Mouse (Mus musculus) kidney, adult 2 months (tissue): ENCODE measurements at regions not wholly inside any gene's neighbourhood (a gene's known extent, or its start where the extent isn't known, plus 50 kb on each side); places are given as distances from the start of the nearest gene placed in this dataset.

Experiments used
- DNase-seq: peaks from one replicate; pipeline ENCODE4 v3.0.0; 2021
- H3K27ac ChIP-seq: fragments of 200-500 bp; 2 replicates; pipeline ENCODE4 v1.5.1; 2012; ENCODE audit warnings: low read depth, low read length, control low read depth, inconsistent platforms; ENCODE audit not compliant: insufficient read depth
- H3K27me3 ChIP-seq: fragments of 200-500 bp; replicated peaks from 2 replicates; pipeline ENCODE4 v1.6.1; 2012; ENCODE audit warnings: mild to moderate bottlenecking, moderate library complexity, low read length, inconsistent platforms; ENCODE audit not compliant: control insufficient read depth, insufficient read depth
- H3K36me3 ChIP-seq: fragments of 200-500 bp; 2 replicates; pipeline ENCODE4 v1.6.1; 2012; ENCODE audit warnings: mild to moderate bottlenecking, moderate library complexity, low read length, inconsistent platforms; ENCODE audit not compliant: control insufficient read depth, insufficient read depth
- H3K4me1 ChIP-seq: fragments of 200-500 bp; 2 replicates; pipeline ENCODE4 v1.6.1; 2011; ENCODE audit warnings: low read length; ENCODE audit not compliant: control insufficient read depth, insufficient read depth
- H3K4me3 ChIP-seq: fragments of 200-500 bp; 2 replicates; pipeline ENCODE4 v1.5.1; 2011; ENCODE audit warnings: mild to moderate bottlenecking, low read depth, low read length, control low read depth; ENCODE audit not compliant: insufficient read depth
- CTCF ChIP-seq: fragments of 200-500 bp; conservative IDR thresholded peaks from 2 replicates; pipeline ENCODE4 v1.5.1; 2011; ENCODE audit warnings: low read depth, mild to moderate bottlenecking, control low read depth, low read length, moderate library complexity, mixed read lengths; ENCODE audit not compliant: insufficient read depth, insufficient read length
- POLR2A ChIP-seq: fragments of 200-500 bp; IDR thresholded peaks from one replicate; pipeline ENCODE4 v1.6.1; 2011; ENCODE audit warnings: low read depth, low read length, control low read depth
- WGBS: fragments of 180-500 bp; shearing (Covaris S2); methylation state at CpG from one replicate; pipeline ENCODE4 v1.1.7; 2018; 5-methylcytosine and 5-hydroxymethylcytosine counted together

GRCm38 (mm10) chr9:13978842-13979241 is 151.3 kb downstream of the Fam76b start:
- peaks cover 2% of the 10 kb centered on the region; the same call in 1 of the 2 replicates for H3K4me1 ChIP-seq
- no peak for DNase-seq
- no peaks in the 10 kb centered on the region for H3K36me3 ChIP-seq
- no peak overlapping the region for H3K4me3 ChIP-seq
- WGBS, result 49% methylated on average over 6 of the region's 6 CpGs
- TF ChIP-seq CTCF, result no peak
- no peak for TF ChIP-seq POLR2A
- no peaks in the 10 kb centered on the region for H3K27me3 ChIP-seq
- H3K27ac ChIP-seq, result no peak overlapping the region

DNA sequence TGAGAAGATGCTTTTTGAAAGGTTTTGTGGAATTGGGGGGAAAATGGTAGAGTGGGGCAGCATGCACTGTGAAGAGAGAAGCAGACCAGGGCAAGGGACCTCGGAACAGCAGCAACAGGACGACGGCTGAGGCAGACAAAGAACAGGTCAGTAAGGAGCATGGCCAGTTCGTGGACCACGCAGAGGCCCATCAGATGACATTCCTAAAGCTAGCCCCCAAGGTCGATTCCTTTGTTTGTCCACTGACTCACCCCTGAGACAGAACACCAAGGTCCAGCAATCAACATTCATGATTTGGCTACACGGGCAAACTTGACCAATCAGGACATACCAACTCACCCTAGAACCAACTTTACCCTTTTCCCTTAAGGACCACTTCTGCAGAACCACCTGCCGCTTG is 160.0 kb downstream of the Fam76b start:
- TF ChIP-seq CTCF (no peak), POLR2A (no peak)
- 89% methylated on average over 8 of the region's 8 CpGs for WGBS
- Histone ChIP-seq H3K27me3 (no peaks in the 10 kb centered on the region), H3K4me3 (no peak overlapping the region), H3K36me3 (no peaks in the 10 kb centered on the region), H3K27ac (no peak overlapping the region), H3K4me1 (no peaks in the 10 kb centered on the region)
- no peak for DNase-seq

DNA sequence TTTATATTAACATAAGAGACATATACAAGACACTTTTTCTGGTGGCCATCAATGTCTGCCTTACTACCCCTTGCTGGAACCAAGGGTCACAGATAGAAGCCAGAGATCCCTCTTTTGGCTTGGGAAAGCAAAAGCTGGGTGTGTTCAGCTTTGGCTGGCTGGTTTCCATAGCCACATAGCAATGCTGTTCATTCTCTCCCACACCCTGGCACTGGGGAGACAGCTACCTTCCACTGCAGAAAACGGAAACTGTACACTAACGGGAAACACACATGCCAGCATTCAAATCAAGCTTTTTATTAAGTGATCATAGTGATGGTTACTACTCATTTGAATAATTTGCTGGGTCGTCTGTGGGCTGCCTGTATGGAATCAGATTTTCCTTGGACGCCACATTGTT is 161.4 kb downstream of the Fam76b start:
- no peak overlapping the region for H3K27ac ChIP-seq
- WGBS, result 77% methylated on average over 4 of the region's 4 CpGs
- no peaks in the 10 kb centered on the region for H3K4me1 ChIP-seq
- no peak overlapping the region for H3K4me3 ChIP-seq
- H3K27me3 ChIP-seq, result no peaks in the 10 kb centered on the region
- no peak for TF ChIP-seq CTCF
- no peak for TF ChIP-seq POLR2A
- no peaks in the 10 kb centered on the region for H3K36me3 ChIP-seq
- DNase-seq, result no peak

DNA sequence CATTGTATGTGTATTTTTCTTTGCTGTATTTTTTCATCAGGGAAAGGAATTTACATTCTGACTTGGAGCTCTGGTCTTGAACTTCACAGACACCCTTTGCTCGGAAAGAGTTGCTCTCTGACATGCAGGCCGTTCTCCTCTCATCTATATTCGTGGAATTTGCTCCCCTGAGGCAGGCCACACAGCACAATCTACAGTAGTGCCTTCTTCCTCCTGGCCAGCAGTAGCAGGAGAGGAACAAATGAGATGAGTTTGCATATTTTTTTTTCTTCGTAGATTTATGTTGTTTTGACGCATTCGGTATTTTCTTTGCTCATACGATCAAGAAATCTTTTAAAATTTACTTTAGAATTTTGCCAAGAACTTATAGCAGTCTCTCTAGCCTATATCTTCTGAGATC is 163.4 kb downstream of the Fam76b start:
- DNase-seq, result no peak
- 54% methylated on average over 7 of the region's 7 CpGs for WGBS

DNA sequence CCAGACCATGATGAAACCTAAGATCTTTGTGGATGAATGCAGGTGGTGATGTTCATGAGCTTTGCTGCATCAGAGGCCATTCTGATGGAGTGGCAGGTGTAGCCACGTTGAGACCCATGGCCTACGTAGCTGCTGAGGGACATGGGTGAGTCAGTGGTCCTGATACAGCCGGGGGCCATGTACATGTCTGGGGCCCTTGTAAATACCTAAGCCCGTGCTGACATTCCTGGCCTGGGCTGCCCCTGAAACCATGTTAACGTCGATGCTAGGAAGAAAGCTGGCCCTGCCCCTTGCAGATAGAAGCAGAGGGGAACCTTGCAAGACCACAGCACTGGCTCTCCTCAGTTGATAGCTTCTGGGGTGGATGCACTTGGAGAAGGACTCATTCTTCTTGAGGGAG is 165.2 kb downstream of the Fam76b start:
- Histone ChIP-seq H3K4me3 (no peak overlapping the region), H3K27me3 (no peaks in the 10 kb centered on the region), H3K36me3 (no peaks in the 10 kb centered on the region), H3K4me1 (no peaks in the 10 kb centered on the region), H3K27ac (no peak overlapping the region)
- TF ChIP-seq POLR2A, result no peak
- TF ChIP-seq CTCF, result no peak
- no peak for DNase-seq
- 85% methylated on average over 6 of the region's 6 CpGs for WGBS

More for the DNA sequence above, 163.4 kb downstream of the Fam76b start:
- Histone ChIP-seq H3K4me3 (no peak overlapping the region), H3K4me1 (no peaks in the 10 kb centered on the region), H3K36me3 (no peaks in the 10 kb centered on the region), H3K27ac (no peak overlapping the region), H3K27me3 (no peaks in the 10 kb centered on the region)
- TF ChIP-seq POLR2A (no peak), CTCF (no peak)

- TF ChIP-seq CTCF, result no peak
- TF ChIP-seq POLR2A, result no peak
- H3K27me3 ChIP-seq, result no peaks in the 10 kb centered on the region
- H3K36me3 ChIP-seq, result no peaks in the 10 kb centered on the region
- no peak overlapping the region for H3K4me3 ChIP-seq
- 80% methylated on average over 4 of the region's 4 CpGs for WGBS
- DNase-seq, result no peak
- H3K27ac ChIP-seq, result no peak overlapping the region
- no peaks in the 10 kb centered on the region for H3K4me1 ChIP-seq
Observed at GRCm38 (mm10) chr9:13999358-13999757, 171.8 kb downstream of the Fam76b start.

DNA sequence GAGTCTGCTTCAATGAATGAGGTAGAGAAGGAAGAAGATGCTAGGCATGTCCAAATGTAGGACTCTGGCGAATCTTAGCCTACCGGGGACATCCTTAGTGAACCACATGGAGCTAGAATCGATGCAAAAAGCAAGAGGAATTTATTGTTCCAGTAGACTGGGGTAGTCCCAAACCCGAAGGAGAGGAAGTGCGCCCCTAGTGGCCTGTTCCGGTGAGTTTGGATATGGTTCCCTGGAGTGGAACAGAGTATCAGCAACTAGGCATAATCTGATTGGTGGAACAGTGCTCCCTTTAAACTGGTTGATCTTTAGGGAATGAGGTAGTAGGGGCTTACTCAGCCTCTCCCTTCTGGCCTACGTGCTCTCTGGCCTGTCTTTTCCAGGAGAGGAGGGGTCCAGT is 174.0 kb downstream of the Fam76b start:
- no peak overlapping the region for H3K27ac ChIP-seq
- peak; percentile 14 for DNase-seq
- H3K4me1 ChIP-seq, result no peaks in the 10 kb centered on the region
- no peak overlapping the region for H3K4me3 ChIP-seq
- WGBS, result 84% methylated on average over 7 of the region's 7 CpGs
- no peaks in the 10 kb centered on the region for H3K27me3 ChIP-seq
- 0 out of 2 replicates have a peak, but pooled peaks have one; percentile 17 for TF ChIP-seq CTCF
- TF ChIP-seq POLR2A, result no peak
- H3K36me3 ChIP-seq, result no peaks in the 10 kb centered on the region

- WGBS, result 63% methylated on average over 2 of the region's 2 CpGs
Observed at GRCm38 (mm10) chr9:14002236-14002635, 174.7 kb downstream of the Fam76b start.

More at GRCm38 (mm10) chr9:14002236-14002635, 174.7 kb downstream of the Fam76b start:
- H3K4me3 ChIP-seq, result no peak overlapping the region
- H3K36me3 ChIP-seq, result no peaks in the 10 kb centered on the region
- H3K27me3 ChIP-seq, result no peaks in the 10 kb centered on the region
- TF ChIP-seq POLR2A (no peak), CTCF (no peak)
- no peak overlapping the region for H3K27ac ChIP-seq
- DNase-seq, result no peak
- no peaks in the 10 kb centered on the region for H3K4me1 ChIP-seq
